Comparison of ENCODE assay signal across 13 mouse cellular contexts in genomic region chr2:19319284-19319683, GRCm38 (mm10).
"Had no signal": no experiment of that assay in that cellular context is flagged by ENCODE, and none has a peak within 500 bp of the region (broad histone marks: within the 10 kb centered on the region; RNA-seq: fewer than 3 reads in every experiment).

No protein-coding gene starts in this region.

- H3K36me3 ChIP-seq: midbrain, embryonic 13.5 days; midbrain, embryonic 15.5 days; neural tube, embryonic 12.5 days had no signal

- DNase-seq: lung, adult 18-20 months; lung, embryonic 14.5 days; lung, postnatal 10 days; lung, postnatal 36 days; right cerebral cortex, postnatal 14 days; thymus, adult 18-20 months; thymus, postnatal 25 days; thymus, postnatal 4 days had no signal

- H3K4me3 ChIP-seq: midbrain, embryonic 13.5 days; midbrain, embryonic 15.5 days; neural tube, embryonic 12.5 days had no signal

- ATAC-seq: midbrain, embryonic 13.5 days; midbrain, embryonic 15.5 days had no signal

- H3K27ac ChIP-seq: liver, embryonic 14.5 days; macrophage; midbrain, embryonic 13.5 days; midbrain, embryonic 15.5 days; neural tube, embryonic 12.5 days had no signal

- H3K27me3 ChIP-seq: midbrain, embryonic 13.5 days; midbrain, embryonic 15.5 days; neural tube, embryonic 12.5 days had no signal

- H3K9ac ChIP-seq: liver, embryonic 14.5 days; lung, embryonic 14.5 days; midbrain, embryonic 13.5 days; midbrain, embryonic 15.5 days; neural tube, embryonic 12.5 days had no signal

- H3K4me1 ChIP-seq: midbrain, embryonic 13.5 days; midbrain, embryonic 15.5 days; neural tube, embryonic 12.5 days had no signal
